Mouse (Mus musculus) brain, adult 2 months (tissue): ENCODE data around the gene Hemk1.
A peak's percentile ranks its signal among the peaks of the same experiment; 100 is the strongest.

ENCODE experiments used
- DNase-seq: peaks from one replicate; pipeline ENCODE4 v3.0.0; 2011; ENCODE audit warnings: low read depth, low spot score

Gene Hemk1

DNA sequence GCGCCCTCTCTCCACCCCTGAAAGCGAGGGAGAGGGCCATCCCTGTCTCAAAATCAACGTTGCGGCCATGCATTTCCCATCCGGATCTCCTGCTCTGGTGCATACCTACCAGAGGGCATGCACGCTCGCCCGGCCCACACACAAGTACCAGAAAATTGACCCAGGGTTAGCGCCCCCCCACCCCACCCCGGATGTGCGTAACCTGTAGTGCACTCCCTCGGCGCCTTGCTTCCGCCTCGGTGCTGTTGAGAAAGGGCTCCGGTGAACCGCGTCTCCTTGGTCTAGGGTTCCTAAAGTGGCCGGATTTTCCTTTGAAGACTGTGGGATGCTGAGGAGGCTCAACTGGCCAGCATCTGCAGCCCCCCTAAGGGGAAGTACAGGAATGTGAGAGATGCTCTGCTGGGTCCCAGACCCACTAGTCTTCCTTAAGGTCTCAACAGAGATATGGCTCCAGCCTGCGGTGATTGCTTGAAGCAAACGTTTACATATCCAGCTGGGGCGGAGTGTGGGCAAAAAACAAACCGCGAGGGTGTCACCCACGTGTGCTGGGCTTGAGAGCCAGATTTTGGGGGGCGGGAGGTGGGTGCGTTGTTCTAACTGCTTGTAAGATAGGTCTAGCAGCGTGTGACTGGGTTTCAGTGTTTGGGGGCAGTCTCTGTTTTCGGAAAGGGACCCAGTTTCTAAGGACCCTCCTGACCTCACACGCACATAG lies at the start of gene Hemk1:
TSS of gene Hemk1 (minus strand) at position 179 of the 712 bp plus-strand sequence.
- DNase-seq: peak; percentile 96

DNA sequence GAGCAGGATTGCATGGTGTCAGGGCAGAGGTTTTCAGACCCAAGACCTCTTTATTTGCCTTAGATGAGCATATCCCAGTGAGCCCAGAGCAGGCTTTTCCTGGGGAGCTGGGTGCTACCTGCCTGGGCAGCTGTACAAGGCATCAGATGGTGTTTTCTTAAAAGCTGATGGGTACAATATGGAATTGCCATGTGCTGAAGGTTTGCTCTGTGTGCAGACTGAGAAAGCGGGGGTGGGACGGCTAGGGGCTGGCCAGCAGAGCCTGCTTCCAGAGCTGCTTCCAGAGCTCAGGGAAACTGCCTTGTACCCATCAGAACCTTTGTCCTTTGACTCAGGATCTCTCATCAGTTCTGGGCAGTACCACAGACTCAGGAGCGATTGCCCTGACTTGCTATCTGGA lies 49.6 kb upstream of the Hemk1 start:
- DNase-seq: no peak

DNA sequence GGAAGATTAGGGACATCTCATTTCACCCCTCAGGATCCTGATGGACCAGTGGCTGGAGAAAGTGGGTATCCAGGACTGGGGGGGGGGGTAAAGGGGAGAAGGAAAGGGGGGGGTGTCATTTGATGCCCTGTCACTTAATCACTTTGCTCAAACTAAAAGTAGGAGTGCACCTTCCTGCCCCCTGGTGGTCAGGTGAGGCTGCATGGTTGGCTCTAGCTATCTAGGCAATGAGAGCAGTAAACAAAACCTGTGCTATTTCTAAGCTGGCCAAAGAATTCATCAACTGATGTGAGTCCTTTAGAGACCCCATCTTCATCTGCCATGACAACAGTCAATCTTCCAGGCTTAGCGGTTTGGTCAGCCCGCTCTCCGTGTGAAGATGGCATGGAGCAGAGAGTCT lies 48.6 kb upstream of the Hemk1 start:
- peak; percentile 58 for DNase-seq

DNA sequence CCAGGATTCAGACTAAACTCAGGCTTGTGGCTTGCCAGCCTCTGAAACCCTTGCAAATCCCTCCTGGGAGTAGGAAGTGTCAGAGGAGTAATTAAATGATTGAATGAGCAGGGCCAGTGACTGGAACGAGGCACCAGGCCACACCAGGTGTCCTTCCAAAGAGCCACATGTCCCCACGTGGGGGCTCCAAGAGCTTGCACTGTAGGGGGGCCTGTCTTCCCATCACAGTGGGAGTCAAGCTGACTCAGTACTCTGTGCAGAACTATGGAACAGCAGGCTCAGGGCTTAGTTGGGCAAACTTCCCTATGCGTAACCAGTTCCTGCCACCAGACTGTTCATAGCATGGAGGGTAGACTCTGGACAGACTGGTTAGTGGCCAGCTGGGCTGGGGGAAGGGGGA lies 46.2 kb upstream of the Hemk1 start:
- DNase-seq: peak; percentile 61

DNA sequence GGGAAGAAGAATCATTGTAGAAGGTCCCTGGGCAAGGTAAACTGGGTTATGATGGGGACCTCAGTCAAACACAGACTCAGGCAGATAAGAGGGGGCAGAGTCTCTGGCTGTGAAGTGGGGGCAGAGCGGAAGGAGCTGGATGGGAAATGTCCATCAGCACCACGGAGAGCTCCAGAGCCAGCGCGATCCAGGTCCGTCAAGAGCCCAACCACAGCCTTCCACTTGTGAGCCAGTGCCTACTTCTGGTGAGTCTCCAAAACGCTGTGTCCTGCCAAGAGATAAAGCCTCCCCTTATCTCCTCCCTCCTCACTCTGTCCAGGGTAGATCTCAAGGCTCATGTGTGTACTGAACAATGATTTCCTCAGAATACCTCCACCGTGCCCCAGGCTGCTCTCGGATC lies 43.6 kb upstream of the Hemk1 start:
- no peak for DNase-seq

DNA sequence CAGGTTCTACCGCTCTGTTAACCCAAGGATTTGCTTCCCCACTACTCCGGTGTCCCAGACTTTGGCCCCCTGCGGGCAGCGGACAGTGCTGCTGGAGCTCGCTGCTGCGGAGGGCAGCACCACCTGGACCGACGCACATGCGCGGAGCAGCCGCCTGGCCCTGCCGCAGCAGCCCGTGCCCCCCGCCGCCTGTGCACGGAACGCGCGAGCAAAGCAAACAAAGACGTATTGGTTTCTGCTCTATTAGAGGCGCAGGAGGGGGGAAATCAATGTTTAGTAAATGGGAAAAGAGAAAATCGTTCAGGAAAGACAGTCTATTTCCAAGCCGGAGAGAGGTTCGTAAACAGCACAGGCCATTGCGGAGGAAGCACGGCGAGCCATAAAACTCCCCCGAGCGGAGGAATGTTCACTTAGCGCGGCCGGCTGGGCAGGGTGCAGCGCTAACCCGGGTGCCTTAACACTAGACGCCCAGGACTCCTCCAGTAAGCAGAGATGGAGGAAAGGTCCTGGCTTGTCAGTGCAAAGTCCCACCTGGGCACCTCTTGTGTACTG lies 39.9 kb upstream of the Hemk1 start:
- DNase-seq: peak; percentile 63

DNA sequence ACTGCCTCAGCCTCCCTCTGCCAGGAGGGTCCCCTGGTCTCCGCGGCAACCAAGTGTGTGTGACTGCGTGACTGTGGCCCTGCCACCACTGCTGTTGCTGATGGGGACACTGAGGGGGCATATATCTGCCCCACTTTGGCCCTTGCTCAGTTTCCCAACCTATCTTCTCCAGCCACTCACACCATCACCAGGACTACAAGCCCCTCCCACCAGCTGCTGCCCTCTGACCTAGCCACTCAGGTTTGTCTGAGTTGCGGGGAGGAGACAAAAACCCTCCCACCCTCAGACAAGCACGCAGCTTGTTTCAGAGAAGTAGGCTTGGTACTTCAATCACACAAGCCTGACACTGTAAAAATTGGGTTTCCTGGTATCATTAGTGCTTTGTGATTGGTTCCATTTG lies 37.3 kb upstream of the Hemk1 start:
- no peak for DNase-seq

DNA sequence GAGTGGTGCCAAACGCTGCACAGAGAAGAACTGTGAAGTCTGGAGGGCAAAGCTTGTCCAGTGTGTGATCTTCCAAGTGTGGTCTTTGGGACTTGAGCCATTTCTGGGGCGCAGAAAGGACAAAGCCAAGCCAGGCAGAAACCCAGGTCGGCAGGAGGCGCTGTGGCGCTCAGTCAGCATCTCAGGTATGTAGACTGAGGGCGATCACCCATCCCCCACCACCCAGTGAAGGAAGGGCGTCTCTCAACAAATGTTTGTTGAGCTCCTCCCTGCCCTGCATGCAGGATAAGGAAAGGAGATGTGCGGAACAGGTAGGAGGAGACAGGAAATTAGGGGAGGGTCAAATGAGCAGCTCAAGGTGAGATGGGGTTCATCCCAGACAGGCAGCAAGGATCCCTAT lies 36.5 kb upstream of the Hemk1 start:
- DNase-seq: no peak

DNA sequence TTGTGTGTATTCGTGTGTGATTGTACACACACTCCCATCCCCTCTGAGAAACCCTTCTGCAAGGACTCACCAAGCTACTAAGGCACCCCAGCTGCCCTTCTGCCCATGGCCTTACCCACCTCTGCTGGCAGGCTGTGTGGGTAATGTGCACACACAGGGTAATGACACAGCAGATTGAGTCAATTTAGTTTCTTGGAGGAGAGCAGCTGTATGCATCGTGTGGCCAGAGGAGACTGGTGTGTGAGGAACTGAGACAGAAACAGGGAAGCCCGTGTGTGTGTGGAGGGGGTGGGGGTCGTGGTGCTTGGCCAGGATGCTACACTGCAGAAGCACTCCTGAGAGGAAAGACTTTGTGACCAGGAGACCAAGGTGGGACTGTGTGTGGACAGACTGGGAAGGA lies 34.3 kb upstream of the Hemk1 start:
- DNase-seq: no peak

DNA sequence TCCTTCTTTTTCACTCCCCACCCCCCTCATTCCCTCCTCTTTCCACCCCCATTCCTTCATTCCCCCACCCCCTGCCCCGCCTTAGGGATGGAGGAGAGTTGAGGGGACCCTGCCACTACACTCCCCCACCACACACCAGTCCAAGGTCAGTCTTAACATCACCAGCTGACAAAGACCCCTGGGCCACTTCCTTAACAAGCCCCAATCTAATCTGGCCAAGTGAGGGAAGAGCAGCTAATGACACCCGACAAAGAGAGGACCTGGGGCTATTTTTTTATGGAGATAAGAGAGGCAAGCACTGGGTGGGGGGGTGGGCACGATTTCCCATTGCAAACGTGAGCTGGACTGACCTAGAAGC lies 31.9 kb upstream of the Hemk1 start:
- no peak for DNase-seq

DNA sequence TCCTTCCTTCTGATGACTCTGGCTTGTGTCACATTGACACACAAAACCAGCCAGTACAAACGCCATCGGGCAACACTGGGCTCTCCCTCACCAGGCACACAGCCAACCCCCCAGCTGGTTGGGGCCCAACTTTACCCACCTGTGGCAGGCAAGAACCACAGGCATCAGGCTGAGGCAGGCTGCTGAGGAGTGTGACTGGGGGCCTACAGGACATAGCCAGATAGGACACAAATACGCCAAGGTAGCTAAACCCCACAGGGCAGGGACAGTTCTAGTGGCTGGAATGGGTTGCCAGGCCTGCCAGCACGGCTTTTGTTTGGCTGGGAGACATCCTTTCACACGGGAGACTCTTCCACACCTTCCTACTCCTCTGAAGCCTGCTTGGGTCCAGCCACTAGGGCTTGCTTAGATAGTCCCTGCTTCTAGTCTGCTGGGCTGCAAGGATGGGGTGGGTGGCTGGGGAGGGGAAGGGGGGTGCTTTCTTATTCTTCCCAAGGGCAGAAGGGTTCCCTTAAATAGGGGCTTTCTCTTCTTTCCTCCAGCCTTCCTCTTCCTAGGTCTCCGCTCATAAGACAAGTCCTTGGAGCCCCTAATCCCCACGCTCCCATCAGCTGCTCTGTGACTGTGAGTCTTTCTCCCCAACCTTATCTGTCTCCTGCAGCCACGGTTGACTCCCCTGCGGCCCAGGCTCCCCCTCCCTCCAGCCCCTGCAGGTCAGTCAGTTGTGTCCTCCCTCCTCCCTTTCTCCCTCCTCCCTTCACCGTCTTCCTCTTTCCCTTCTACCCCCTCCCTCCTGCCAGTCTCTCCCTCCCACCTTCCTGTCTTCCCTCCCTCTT lies 31.3 kb upstream of the Hemk1 start:
- DNase-seq: no peak

DNA sequence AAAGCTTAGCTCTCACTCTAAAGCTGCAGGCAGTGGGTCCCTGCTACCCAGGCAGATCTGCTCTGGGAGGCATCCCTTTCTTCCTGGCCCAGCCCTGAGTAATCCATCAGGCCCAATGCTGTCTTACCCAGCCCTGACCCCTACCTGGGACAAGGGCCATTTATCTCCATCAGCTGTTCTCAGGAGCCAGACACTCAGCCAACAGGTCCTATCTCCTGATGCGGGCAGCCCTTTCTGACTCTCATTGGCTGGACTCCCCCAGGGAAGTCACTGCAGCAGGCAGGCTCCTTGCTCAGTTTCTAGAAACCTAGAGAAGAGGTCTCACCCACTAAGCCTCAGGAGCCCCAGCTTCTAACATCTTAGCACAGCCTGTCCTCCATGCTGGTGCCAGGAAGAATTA lies 30.2 kb upstream of the Hemk1 start:
- no peak for DNase-seq

DNA sequence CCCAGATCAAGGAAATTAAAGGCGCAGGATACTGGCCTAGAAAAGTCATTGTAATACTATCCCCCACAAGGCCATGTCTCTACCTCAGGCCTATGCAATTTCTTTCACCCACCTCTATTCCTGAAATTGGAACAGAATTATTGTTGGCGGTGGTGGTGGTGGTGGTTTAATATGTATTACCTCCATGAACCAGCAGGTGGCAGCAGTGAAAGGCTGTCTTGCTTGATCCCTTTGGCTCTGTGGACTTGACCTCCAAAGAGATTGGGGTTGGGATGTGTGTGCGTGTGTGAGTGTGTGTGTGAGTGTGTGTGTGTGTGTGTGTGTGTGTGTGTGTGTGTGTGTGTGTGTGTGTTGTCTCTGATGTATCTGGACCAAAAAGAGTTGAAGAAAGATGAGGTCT lies 28.5 kb upstream of the Hemk1 start:
- DNase-seq: peak; percentile 68

DNA sequence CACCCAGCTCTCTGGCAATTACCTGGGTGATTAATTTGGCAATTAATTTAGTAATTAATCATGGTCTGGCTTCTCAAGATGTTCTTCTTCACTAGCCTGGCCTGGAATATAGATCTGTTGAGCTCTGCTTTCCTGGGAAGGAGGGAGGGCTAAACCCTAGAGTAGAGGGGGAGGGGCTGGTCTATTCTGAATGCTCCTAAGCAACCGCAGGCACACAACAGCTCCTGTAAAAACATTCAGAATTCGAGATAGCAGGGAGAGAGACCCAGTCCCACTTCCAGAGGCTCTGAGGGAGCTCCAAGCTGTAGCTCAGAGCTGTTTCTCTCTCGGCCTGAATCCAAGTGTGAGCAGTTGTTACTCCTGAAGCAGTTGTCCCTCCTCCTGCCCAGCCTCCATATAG lies 22.8 kb upstream of the Hemk1 start:
- no peak for DNase-seq

DNA sequence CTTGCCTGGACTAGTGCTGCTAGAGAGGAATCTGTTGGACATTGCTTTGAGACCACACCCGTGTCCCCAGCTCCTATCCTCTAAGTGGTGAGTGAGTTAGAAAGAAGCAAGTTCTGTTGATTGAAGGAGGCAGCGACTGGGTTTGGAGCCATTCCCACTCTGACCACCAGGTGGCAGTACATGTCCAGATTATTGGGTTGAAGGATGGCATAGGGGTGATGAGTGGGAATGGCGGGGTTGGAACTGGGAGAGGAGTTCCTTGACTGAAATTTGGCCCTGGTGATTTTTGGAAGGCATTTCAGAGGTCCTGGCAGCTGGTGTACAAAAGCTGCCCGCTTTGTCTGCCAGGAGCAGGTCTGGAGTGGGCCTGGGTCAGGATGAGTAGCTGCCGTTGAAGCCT lies 19.5 kb upstream of the Hemk1 start:
- DNase-seq: peak; percentile 84

DNA sequence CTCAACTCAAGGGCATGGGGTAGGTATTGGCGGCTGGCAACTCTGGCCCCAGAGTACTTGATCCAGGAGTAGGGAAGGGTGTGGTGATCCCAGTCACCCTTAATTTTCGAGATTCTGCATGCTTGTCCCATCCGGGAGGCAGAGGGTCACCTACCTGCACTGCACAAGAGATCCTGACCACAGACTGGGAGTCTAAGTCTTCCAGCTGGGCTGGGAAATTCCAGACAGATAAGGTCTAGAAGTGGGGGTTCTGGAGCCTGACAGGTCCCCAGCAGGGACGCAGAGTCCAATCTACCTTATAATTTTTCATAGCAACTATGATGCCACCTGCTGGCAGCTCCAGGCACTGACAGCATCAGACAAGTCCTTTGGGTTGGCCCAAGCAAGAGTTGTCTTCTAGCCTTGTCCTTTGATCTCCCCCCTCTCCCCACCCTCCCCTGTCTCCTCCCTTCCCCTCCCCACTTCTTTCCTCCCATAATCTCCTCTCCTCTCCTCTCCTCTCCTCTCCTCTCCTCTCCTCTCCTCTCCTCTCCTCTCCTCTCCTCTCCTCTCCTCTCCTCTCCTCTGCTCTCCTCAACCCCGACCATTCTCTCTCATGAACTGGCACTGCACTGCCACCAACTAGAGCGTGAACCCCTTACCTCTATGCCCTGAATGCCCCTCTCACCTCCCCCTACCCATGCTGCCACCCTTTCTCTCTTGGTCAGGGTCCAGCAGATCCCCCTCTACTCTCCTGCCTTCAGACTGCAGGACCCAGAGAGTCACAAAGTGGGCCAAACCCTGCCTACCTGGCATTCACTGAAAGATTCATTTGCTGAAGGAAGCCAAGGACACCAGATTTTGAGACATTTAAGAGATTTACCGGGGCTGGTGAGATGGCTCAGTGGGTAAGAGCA lies 18.0 kb upstream of the Hemk1 start:
- peak; percentile 87 for DNase-seq

DNA sequence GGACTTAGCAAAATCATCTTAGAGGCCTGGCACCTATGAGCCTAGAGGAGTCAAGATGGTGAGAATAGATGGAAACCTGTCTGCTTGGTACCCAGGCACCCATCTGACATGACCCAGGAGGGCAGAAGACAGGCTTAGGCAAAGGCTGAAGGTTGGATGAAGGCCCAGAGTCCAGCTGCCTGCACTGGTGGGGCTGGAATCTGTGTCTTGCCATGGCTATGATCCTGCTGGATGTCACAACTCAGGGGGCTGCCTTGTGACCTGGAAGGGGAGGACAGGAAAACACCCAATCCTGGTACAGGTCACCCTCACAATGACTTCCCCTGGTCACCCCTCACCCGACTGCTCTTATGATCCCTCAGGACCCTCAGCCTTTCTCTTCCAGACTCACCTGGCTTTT lies 16.7 kb upstream of the Hemk1 start:
- no peak for DNase-seq

DNA sequence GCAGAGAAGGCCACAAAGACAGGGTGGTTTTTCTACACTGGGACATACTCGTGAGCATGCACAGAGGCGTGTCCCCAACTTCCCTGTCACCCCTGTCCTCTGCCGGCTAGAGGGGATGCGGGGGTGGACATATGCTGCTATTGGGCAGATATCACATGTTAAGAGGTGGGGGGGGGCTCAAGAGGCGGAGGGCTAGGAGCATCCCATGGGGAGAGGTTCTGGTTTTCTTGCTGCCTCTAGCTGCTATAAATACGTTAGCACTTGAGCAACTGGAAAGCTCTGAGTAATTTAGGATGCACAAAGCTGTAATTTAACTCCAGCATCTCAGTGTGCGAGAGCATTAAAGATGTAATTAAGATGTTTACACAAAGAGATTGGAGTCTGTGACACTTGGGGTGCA lies 11.2 kb upstream of the Hemk1 start:
- DNase-seq: peak; percentile 81

DNA sequence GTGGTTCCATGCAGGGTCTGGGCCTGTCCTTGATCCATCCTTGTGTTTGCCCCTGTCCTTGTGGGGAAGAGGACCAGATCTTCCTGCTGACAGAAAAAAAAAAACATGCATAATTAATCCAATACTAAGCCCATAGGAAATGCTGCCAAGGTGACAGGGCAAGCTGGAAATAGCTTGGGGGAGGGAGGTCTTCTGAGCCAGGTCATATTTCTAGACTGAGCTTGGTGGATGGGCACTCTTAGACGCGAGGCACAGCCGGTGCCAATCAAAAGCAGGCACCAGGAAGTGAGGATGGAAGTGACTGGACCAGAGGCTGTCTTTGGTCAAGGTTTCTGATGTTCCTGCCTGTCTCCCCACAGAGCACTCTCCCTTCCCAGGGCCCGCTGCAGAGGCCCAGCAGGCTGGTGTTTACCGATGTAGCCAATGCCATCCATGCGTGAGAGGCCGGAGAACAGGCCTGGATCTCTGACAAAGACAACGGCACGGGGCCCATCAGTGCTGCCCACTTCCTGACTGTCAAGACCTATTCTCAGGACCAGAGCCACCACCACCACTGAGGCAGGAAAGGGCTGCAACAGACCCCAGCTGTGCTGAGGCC lies 9.5 kb upstream of the Hemk1 start:
- DNase-seq: peak; percentile 54

DNA sequence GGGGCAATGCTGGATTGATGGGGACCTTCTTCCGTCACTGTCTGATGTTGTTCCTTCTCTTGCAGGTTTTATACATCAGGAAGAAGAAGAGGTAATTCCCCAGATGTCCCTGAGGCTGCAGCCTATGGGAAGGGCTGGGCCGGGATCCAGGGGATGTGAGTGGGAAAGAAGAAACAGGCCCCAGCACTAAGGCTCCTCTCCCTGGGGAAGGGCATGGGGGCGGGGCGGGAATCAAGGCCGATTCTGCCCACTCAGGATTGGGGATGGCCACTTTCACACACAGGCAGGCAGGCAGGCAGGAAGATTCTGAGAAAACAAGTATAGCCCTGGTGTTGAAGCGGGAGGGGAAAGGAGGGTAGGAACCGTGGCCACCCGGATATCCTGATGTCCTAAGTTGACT lies 7.9 kb upstream of the Hemk1 start:
- DNase-seq: no peak

DNA sequence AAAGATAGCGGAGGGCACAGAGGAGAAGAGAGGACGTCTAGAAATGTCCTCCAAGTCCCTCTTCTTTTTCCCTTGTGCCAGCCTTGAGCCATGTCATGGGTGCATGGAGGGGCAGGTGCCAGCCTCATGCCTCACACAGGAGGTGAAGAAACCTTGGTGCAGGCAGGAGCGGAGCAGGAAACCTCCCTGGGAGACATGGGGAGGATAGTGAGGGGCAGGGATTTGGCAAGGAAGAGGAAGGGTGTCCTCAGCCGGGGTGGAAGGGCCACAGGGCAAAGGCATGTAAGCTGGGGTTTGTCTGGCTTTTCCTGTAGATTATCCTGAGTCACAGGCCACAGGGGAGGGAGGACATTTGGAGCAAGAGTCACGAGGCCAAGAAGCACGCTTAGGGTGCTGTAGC lies 5.9 kb upstream of the Hemk1 start:
- DNase-seq: no peak
